Mouse (Mus musculus) kidney, embryonic 14.5 days (tissue): ENCODE measurements around the gene 1700092M07Rik. TPM values are rescaled to one million over a fixed set of nuclear protein-coding genes. Genes with fewer than 3 reads are reported as not detected.
"Not testable (repeated sequence)": the region's sequence is repeated elsewhere in the genome, so short reads cannot be mapped to it uniquely, and the experiment has no call there.

Experiments
- ATAC-seq: fragments of 200-750 bp; cut with Nextera tagmentation; 2 replicates; pipeline ENCODE4 v1.8.0; 2017; ENCODE audit warnings: moderate number of reproducible peaks, mild to moderate bottlenecking, moderate TSS enrichment, moderate library complexity; ENCODE audit not compliant: low FRiP score, low TSS enrichment
- H3K27ac ChIP-seq: fragments of 300-500 bp; sonication (generic); 2 replicates; pipeline ENCODE4 v1.5.1; 2014; ENCODE audit warnings: low read depth, mild to moderate bottlenecking, low read length, moderate library complexity, mixed read lengths
- H3K27me3 ChIP-seq: fragments of 300-500 bp; sonication (generic); 2 replicates; pipeline ENCODE4 v1.6.1; 2014; ENCODE audit warnings: mild to moderate bottlenecking, low read length; ENCODE audit not compliant: control insufficient read depth, insufficient read depth
- H3K36me3 ChIP-seq: fragments of 300-500 bp; sonication (generic); 2 replicates; pipeline ENCODE4 v1.6.1; 2014; ENCODE audit warnings: low read length, mixed read lengths; ENCODE audit not compliant: control insufficient read depth, insufficient read depth
- H3K4me1 ChIP-seq: fragments of 300-500 bp; sonication (generic); 2 replicates; pipeline ENCODE4 v1.6.1; 2014; ENCODE audit warnings: low read length, mixed read lengths; ENCODE audit not compliant: control insufficient read depth, insufficient read depth
- H3K4me2 ChIP-seq: fragments of 300-500 bp; sonication (generic); replicated peaks from 2 replicates; pipeline ENCODE4 v1.6.1; 2014; ENCODE audit warnings: low read depth, mild to moderate bottlenecking, low read length
- H3K4me3 ChIP-seq: fragments of 300-500 bp; sonication (generic); 2 replicates; pipeline ENCODE4 v1.5.1; 2014; ENCODE audit warnings: mild to moderate bottlenecking, low read length
- H3K9ac ChIP-seq: fragments of 300-500 bp; sonication (generic); 2 replicates; pipeline ENCODE4 v1.6.1; 2014; ENCODE audit warnings: low read depth, mild to moderate bottlenecking, low read length, moderate library complexity
- H3K9me3 ChIP-seq: fragments of 300-500 bp; sonication (generic); 2 replicates; pipeline ENCODE4 v1.6.1; 2016; ENCODE audit warnings: low read length; ENCODE audit not compliant: control insufficient read depth
- WGBS: fragments of 180-500 bp; shearing (Covaris S2); extraction: QIAGEN DNeasy Blood & Tissue Kit; methylation state at CpG from one replicate; pipeline ENCODE4 v1.1.7; 2014; 5-methylcytosine and 5-hydroxymethylcytosine counted together
- polyA plus RNA-seq: library from polyadenylated mRNA; unstranded; fragments of >200 nt; fragmentation: Nextera tagmentation; extraction: Ambion mirVana; gene quantifications from 2 replicates; pipeline ENCODE4 v1.2.1, GENCODE M21; 2014

The 1700092M07Rik gene
- polyA plus RNA-seq, 1 experiment from 2014 or later: 2.3 TPM

DNA sequence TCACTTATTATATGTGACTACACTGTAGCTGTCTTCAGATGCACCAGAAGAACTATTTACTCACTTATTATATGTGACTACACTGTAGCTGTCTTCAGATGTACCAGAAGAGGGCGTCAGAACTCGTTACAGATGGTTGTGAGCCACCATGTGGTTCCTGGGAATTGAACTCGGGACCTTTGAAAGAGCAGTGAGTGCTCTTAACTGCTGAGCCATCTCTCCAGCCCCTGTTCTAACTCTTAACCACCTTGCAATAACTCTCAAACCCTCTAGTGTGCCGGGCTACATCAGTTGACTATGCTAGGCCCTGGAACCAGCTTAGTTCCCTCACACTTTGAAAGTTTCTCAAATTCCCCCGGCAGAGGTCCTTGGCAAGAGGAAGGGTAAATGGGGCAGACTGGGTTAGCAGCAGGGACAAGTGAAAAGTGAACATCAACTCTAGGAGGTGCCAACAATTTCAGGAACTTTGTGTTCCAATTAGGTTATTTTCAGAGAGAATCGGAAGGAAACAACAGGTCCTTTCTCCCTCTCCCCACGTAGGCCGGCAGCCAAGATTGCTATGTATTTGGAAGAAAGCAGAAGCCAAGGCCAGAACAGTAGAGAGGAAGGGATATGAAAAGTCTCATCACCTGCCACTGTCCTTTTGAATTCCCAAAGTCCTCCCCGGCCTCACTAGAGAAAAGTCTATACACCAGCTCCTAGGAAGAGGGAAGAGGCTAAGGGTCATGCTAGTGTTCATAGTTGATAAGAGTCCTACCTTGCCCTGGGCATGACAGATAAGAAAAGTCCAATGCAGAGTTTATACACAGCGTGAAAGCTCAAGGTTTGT, 25.7 kb upstream of the 1700092M07Rik start:
- 76% methylated on average over 10 of the region's 10 CpGs for WGBS
- H3K27me3 ChIP-seq: no peaks in the 10 kb centered on the region
- no peaks in the 10 kb centered on the region for H3K9me3 ChIP-seq

GRCm38 (mm10) chr19:8715868-8716766, 24.4 kb upstream of the 1700092M07Rik start:
- H3K4me3 ChIP-seq: no peak overlapping the region
- H3K9me3 ChIP-seq: no peaks in the 10 kb centered on the region
- H3K27me3 ChIP-seq: no peaks in the 10 kb centered on the region
- H3K36me3 ChIP-seq: peaks cover 10% of the 10 kb centered on the region
- no peak for ATAC-seq
- H3K27ac ChIP-seq: no peak overlapping the region
- no peak overlapping the region for H3K9ac ChIP-seq
- 66% methylated on average over 10 of the region's 10 CpGs for WGBS
- no peak overlapping the region for H3K4me2 ChIP-seq
- peaks cover 14% of the 10 kb centered on the region; the same call in 1 of the 2 replicates for H3K4me1 ChIP-seq

More for the DNA sequence above, 25.7 kb upstream of the 1700092M07Rik start:
- Histone ChIP-seq H3K4me2 (no peak overlapping the region), H3K36me3 (peaks cover 22% of the 10 kb centered on the region), H3K4me1 (peaks cover 19% of the 10 kb centered on the region; the same call in 1 of the 2 replicates), H3K9ac (no peak overlapping the region), H3K4me3 (no peak overlapping the region), H3K27ac (no peak overlapping the region)
- no peak for ATAC-seq

DNA sequence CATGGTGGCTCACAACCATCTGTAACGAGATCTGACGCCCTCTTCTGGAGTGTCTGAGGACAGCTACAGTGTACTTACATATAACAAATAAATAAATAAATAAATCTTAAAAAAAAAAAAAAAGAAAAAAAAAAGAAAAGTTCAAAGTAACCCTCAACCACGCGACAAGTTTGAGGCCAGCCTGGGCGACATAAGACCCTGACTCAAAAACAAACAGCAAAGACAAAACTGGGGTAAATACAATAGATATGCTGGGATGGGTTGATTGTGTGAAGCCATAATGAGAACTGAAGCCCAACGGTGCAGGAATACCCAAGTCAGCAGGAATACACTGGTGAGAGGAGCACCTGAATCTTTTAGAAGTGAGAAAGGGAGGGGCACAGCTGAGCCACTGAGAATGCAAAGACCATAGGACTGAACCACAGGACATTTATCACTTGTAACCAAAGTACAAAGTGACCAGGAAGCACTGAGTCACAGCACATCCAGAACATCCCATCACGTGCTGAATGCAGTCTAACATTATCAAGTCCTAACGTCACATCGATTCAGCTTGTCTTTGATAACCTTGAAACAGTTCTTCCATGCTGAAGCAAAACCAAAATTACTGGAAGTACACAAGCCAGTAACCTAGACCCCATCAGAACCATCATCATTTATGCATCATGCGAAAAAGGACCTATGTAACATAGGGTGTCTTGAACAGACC, 23.6 kb upstream of the 1700092M07Rik start:
- Histone ChIP-seq H3K36me3 (peaks cover 2% of the 10 kb centered on the region; the same call in 1 of the 2 replicates), H3K27me3 (no peaks in the 10 kb centered on the region), H3K4me3 (no peak overlapping the region), H3K9ac (no peak overlapping the region), H3K4me1 (peaks cover 7% of the 10 kb centered on the region; the same call in 1 of the 2 replicates), H3K9me3 (no peaks in the 10 kb centered on the region), H3K27ac (no peak overlapping the region), H3K4me2 (no peak overlapping the region)
- ATAC-seq: no peak
- WGBS: 76% methylated on average over 8 of the region's 10 CpGs

DNA sequence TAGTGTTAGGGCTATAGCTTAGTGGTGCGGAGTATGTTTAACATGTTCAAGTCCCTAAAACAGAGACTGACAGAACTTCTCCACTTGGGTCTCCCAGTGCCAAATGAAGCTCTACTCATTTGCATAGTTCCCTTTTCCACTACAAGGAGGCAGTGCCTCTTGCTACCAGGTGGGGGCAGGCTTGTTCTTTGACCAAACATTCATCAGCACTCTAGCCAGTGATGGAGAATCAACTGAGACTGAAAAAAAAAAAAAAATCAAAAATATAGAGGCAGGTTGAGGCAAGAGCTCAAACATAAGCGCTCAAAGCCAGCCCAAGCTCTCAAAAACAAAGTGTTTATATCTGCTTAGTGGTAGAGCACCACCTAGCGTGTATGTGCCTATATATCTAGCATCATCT, 22.2 kb upstream of the 1700092M07Rik start:
- H3K9ac ChIP-seq: no peak overlapping the region
- no peak overlapping the region for H3K4me2 ChIP-seq
- no peaks in the 10 kb centered on the region for H3K36me3 ChIP-seq
- H3K9me3 ChIP-seq: no peaks in the 10 kb centered on the region
- WGBS: 69% methylated on average over 3 of the region's 3 CpGs
- 0 out of 2 replicates have a peak, but pooled peaks cover 6% of the 10 kb centered on the region for H3K4me1 ChIP-seq
- no peak for ATAC-seq
- no peak overlapping the region for H3K27ac ChIP-seq
- no peaks in the 10 kb centered on the region for H3K27me3 ChIP-seq
- H3K4me3 ChIP-seq: no peak overlapping the region

GRCm38 (mm10) chr19:8719037-8719436, 21.5 kb upstream of the 1700092M07Rik start:
- not testable (repeated sequence) for H3K36me3 ChIP-seq, H3K4me2 ChIP-seq, ATAC-seq, H3K4me1 ChIP-seq, H3K9me3 ChIP-seq, H3K27ac ChIP-seq, H3K4me3 ChIP-seq, H3K27me3 ChIP-seq, H3K9ac ChIP-seq

DNA sequence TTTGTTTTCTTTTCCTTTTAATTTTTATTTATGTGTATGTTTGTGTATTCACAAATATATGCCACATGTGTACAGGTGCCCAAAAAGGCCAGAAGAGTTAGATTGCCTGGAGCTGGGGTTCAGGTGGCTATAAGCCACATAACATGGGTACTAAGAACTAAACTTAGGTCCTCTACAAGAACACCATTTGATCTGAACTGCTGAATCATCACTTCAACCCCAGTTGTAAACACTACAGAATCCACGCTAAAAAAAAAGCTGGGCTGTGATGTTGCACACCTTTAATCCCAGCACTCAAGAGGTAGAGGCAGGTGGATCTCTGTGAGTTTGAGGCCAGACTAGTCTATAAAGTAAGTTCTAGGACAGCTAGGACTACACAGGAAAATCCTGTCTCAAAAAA, 19.1 kb upstream of the 1700092M07Rik start:
- Histone ChIP-seq H3K4me2 (peak overlapping the region; percentile 53; the same call in 1 of the 2 replicates), H3K9me3 (no peaks in the 10 kb centered on the region), H3K27ac (no peak overlapping the region), H3K4me1 (0 out of 2 replicates have a peak, but pooled peaks cover 6% of the 10 kb centered on the region), H3K36me3 (peaks cover 25% of the 10 kb centered on the region), H3K27me3 (no peaks in the 10 kb centered on the region), H3K9ac (no peak overlapping the region), H3K4me3 (no peak overlapping the region)
- 75% methylated on average over 1 of the region's 1 CpGs for WGBS
- no peak for ATAC-seq

DNA sequence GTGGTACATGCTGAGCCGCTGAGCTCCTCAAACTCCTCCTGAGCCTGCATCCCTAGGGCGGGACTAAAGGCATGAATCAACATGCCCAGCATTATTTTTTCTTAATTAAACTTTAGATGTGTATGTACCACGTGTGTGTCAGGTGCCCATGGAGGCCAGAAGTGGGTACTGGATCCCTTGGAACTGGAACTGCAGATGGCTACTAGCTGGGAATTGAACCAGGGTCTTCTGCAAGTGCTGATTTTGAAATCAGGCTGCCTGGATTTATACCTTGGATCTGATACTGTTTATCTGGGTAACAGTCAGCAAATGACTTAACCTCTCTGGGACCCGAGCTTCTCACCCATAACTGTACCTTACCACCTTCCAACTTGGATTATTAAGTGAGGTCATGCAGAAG, 18.5 kb upstream of the 1700092M07Rik start:
- Histone ChIP-seq H3K4me2 (peak overlapping the region; percentile 53), H3K9ac (peak overlapping the region; percentile 86), H3K9me3 (no peaks in the 10 kb centered on the region), H3K4me3 (peak overlapping the region; percentile 82), H3K36me3 (peaks cover 32% of the 10 kb centered on the region), H3K4me1 (0 out of 2 replicates have a peak, but pooled peaks cover 6% of the 10 kb centered on the region), H3K27ac (no peak overlapping the region), H3K27me3 (no peaks in the 10 kb centered on the region)
- WGBS: 57% methylated on average over 4 of the region's 4 CpGs
- no peak for ATAC-seq

GRCm38 (mm10) chr19:8722559-8722906, 18.0 kb upstream of the 1700092M07Rik start:
- Histone ChIP-seq H3K4me3 (peak overlapping the region; percentile 82), H3K4me2 (peak overlapping the region; percentile 53), H3K36me3 (peaks cover 32% of the 10 kb centered on the region), H3K4me1 (0 out of 2 replicates have a peak, but pooled peaks cover 6% of the 10 kb centered on the region), H3K9me3 (no peaks in the 10 kb centered on the region), H3K9ac (peak overlapping the region; percentile 86), H3K27ac (peak overlapping the region; percentile 97), H3K27me3 (no peaks in the 10 kb centered on the region)
- ATAC-seq: peak; percentile 0; the same call in 1 of the 2 replicates
- 2% methylated on average over 5 of the region's 5 CpGs for WGBS
